Mouse (Mus musculus) ES-E14 (cell line): ENCODE results near the gene Car9.

ENCODE experiments used
- CHD2 ChIP-seq: IDR thresholded peaks from 2 replicates; pipeline ENCODE4 v1.6.1; 2014; ENCODE audit warnings: mild to moderate bottlenecking, low read depth, low read length, inconsistent platforms
- HCFC1 ChIP-seq: IDR thresholded peaks from 2 replicates; pipeline ENCODE4 v1.6.1; 2012; ENCODE audit warnings: low read length, inconsistent platforms, borderline replicate concordance; ENCODE audit not compliant: insufficient read depth

- no peak for TF ChIP-seq HCFC1
- TF ChIP-seq CHD2: no peak
Observed at GRCm38 (mm10) chr4:43546375-43547047, 39.7 kb downstream of the Car9 start.
